ENCODE assay signal across 14 mouse cellular contexts in the genomic region with DNA sequence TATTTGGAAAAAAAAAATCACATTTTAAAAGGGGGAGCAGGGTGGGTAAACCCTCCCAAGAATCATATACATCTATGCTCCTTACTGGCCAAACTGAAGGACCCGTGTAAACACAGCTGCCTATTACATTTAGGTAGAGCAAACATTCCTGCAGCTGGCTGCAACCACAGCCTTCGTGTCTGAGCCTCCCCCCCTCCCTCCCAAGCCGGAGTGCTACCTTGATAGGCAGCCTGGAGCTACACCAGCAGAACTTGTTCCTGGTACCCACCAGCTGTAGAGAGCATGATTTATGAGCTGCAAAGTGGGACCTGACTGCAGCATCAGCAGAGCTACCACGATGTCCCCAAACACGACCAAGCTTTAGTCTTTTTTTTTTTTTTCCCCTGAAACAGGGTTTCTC. TPM values are rescaled to one million over a fixed set of nuclear protein-coding genes. Genes with fewer than 3 reads are reported as not detected.
A peak's percentile ranks its signal among the peaks of the same experiment; 100 is the strongest.
DNase-seq lines count a peak whose midpoint lies in the region; ATAC-seq and TF ChIP-seq lines count a peak whose summit lies in the region.
"Had no signal": no experiment of that assay in that cellular context is flagged by ENCODE, and none has a peak within 500 bp of the region (broad histone marks: within the 10 kb centered on the region; RNA-seq: fewer than 3 reads in every experiment).

No protein-coding gene starts in this region.

- TF ChIP-seq POLR2A in heart, adult 2 months (IDR thresholded peaks at IDR 0.05; ENCODE audit: insufficient read depth, low read depth, low read length), result no peak; the same call in 1 of the 2 replicates
- TF ChIP-seq POLR2A in thymus, adult 2 months (IDR thresholded peaks at IDR 0.05; ENCODE audit: control insufficient read depth, extremely low read depth, insufficient read depth, low read length, poor library complexity), result no peak

- H3K4me1 ChIP-seq in heart, adult 2 months (ENCODE audit: control insufficient read depth, insufficient read depth, low read length), result peaks cover 13% of the 10 kb centered on the region
- H3K4me1 ChIP-seq in thymus, adult 2 months (replicated peaks; ENCODE audit: control insufficient read depth, insufficient read depth, low read length), result peaks cover 10% of the 10 kb centered on the region
- H3K4me1 ChIP-seq in limb, embryonic 13.5 days, result peaks cover 41% of the 10 kb centered on the region

- no peak for TF ChIP-seq CTCF in heart, adult 2 months (IDR thresholded peaks at IDR 0.05)
- no peak for TF ChIP-seq CTCF in thymus, adult 2 months (IDR thresholded peaks at IDR 0.05; ENCODE audit: borderline replicate concordance, control insufficient read depth, extremely low read depth, insufficient read depth, low read length, poor library complexity)

- H3K9ac ChIP-seq in heart, adult 2 months (ENCODE audit: low read depth, low read length), result peak overlapping the region; percentile 30; the same call in 1 of the 2 replicates
- no peak overlapping the region for H3K9ac ChIP-seq in limb, embryonic 13.5 days
- H3K9ac ChIP-seq: hindbrain, embryonic 15.5 days; liver, embryonic 14.5 days; midbrain, embryonic 12.5 days had no signal

- no peak overlapping the region for H3K4me3 ChIP-seq in heart, adult 2 months
- no peak overlapping the region for H3K4me3 ChIP-seq in thymus, adult 2 months (ENCODE audit: control insufficient read depth, insufficient read depth, low read length)
- no peak overlapping the region for H3K4me3 ChIP-seq in limb, embryonic 13.5 days
- H3K4me3 ChIP-seq: erythroblast, embryonic 14.5 days; hindbrain, embryonic 15.5 days; midbrain, embryonic 12.5 days had no signal

- H3K36me3 ChIP-seq in heart, adult 2 months (ENCODE audit: control insufficient read depth, insufficient read depth, low read length), result no peaks in the 10 kb centered on the region
- H3K36me3 ChIP-seq in thymus, adult 2 months (ENCODE audit: control insufficient read depth, insufficient read depth, low read length), result no peaks in the 10 kb centered on the region
- no peaks in the 10 kb centered on the region for H3K36me3 ChIP-seq in limb, embryonic 13.5 days
- H3K36me3 ChIP-seq: hindbrain, embryonic 15.5 days; midbrain, embryonic 12.5 days had no signal

- intact Hi-C loops in heart, adult 2 months (cut with DNase I), result no loop called here
- intact Hi-C loops in heart, postnatal 36 days (cut with DNase I), result no loop called here

- peak; percentile 49 for ATAC-seq in limb, embryonic 13.5 days (ENCODE audit: low FRiP score, low read depth)
- ATAC-seq in inflammation-experienced regulatory T-cells, adult 6 months, result no peak
- ATAC-seq in megakaryocyte, adult 5-6 weeks (ENCODE audit: poor library complexity, severe bottlenecking), result no peak

- DNase-seq in heart, adult 2 months, result no peak
- DNase-seq in heart, postnatal 36 days, result no peak
- DNase-seq in thymus, adult 2 months, result peak; percentile 12
- DNase-seq in thymus, postnatal 36 days, result no peak
- DNase-seq in left cerebral cortex, adult 8-10 months (ENCODE audit: low spot score in 2 of 2), result no peak
- DNase-seq: adrenal gland, adult 8-10 months; kidney, postnatal 25 days had no signal

- no peaks in the 10 kb centered on the region for H3K79me2 ChIP-seq in heart, adult 2 months (replicated peaks; ENCODE audit: control insufficient read depth, insufficient read depth, low read length)

- H3K4me2 ChIP-seq in limb, embryonic 13.5 days (replicated peaks), result no peak overlapping the region
- H3K4me2 ChIP-seq: hindbrain, embryonic 15.5 days; midbrain, embryonic 12.5 days had no signal

- H3K27ac ChIP-seq in heart, adult 2 months, result peak overlapping the region; percentile 88
- H3K27ac ChIP-seq in thymus, adult 2 months (ENCODE audit: control insufficient read depth, insufficient read depth, low read length), result no peak overlapping the region
- H3K27ac ChIP-seq in limb, embryonic 13.5 days, result no peak overlapping the region
- H3K27ac ChIP-seq: hindbrain, embryonic 15.5 days; liver, embryonic 14.5 days; midbrain, embryonic 12.5 days had no signal

- no peak for TF ChIP-seq EP300 in heart, adult 2 months (IDR thresholded peaks at IDR 0.05; ENCODE audit: insufficient read depth, low read depth, low read length)

- no peaks in the 10 kb centered on the region for H3K9me3 ChIP-seq in limb, embryonic 13.5 days
- H3K9me3 ChIP-seq: hindbrain, embryonic 15.5 days; midbrain, embryonic 12.5 days had no signal

- WGBS in heart, adult 2 months, result 37% methylated on average over 5 of the region's 5 CpGs
- 6% methylated on average over 5 of the region's 5 CpGs for WGBS in thymus, adult 2 months
- WGBS in limb, embryonic 13.5 days, result 3% methylated on average over 5 of the region's 5 CpGs

- H3K27me3 ChIP-seq in heart, adult 2 months (ENCODE audit: control insufficient read depth, insufficient read depth, low read length), result no peaks in the 10 kb centered on the region
- no peaks in the 10 kb centered on the region for H3K27me3 ChIP-seq in thymus, adult 2 months (ENCODE audit: control insufficient read depth, insufficient read depth, low read length)
- H3K27me3 ChIP-seq in limb, embryonic 13.5 days, result peaks cover 19% of the 10 kb centered on the region; the same call in 1 of the 2 replicates
- H3K27me3 ChIP-seq: hindbrain, embryonic 15.5 days had no signal

RNA-seq across cellular contexts. Expression of a gene that starts 9.9 kb away (rescaled TPM):
- 10 to 100 TPM in 1 of 2 experiments, 1 to 10 TPM in 1; 9.9 to 10.3 TPM for total RNA-seq in heart, adult 2 months (2021)
- 15.1 and 15.7 TPM in 2 replicates for polyA plus RNA-seq in heart, adult 2 months (2012; rRNA removed)
- 10 to 100 TPM in 1 of 2 experiments, 1 to 10 TPM in 1; 8.8 to 12.5 TPM for total RNA-seq in heart, postnatal 36 days (2021)
- 15.2 and 15.8 TPM in 2 replicates for polyA plus RNA-seq in thymus, adult 2 months (2012; rRNA removed)
- polyA plus RNA-seq in limb, embryonic 13.5 days (2015; fragmentation: Nextera tagmentation; extraction: Ambion mirVana), result 9.7 and 11.4 TPM in 2 replicates
- total RNA-seq in left cerebral cortex, adult 8-10 months (2022), result 10 to 100 TPM in 1 of 4 experiments, 1 to 10 TPM in 3; 8.2 to 11.0 (median 9.0) TPM
- 10 to 100 TPM; 20.8 to 32.2 (median 28.9) TPM for polyA plus RNA-seq in inflammation-experienced regulatory T-cells, adult 6 months (2017; shearing (Covaris generic))
- 20.3 and 20.5 TPM in 2 replicates for total RNA-seq in megakaryocyte, adult 5-6 weeks (2015)
- 3.6 and 7.3 TPM in 2 replicates for total RNA-seq in megakaryocyte, adult 5-6 weeks (2017)
